Comparison of ENCODE assay signal across 29 mouse cellular contexts in genomic region chr13:14461036-14461435, GRCm38 (mm10).
A peak's percentile ranks its signal among the peaks of the same experiment; 100 is the strongest.
DNase-seq lines count a peak whose midpoint lies in the region; ATAC-seq and TF ChIP-seq lines count a peak whose summit lies in the region.
"Had no signal": no experiment of that assay in that cellular context is flagged by ENCODE, and none has a peak within 500 bp of the region (broad histone marks: within the 10 kb centered on the region; RNA-seq: fewer than 3 reads in every experiment).

No protein-coding gene starts in this region.

- H3K36me3 ChIP-seq in liver, embryonic 11.5 days (ENCODE audit: control insufficient read depth, insufficient read depth, low read length), result no peaks in the 10 kb centered on the region
- no peaks in the 10 kb centered on the region for H3K36me3 ChIP-seq in liver, postnatal 0 days (replicated peaks; ENCODE audit: insufficient read depth, low read length)
- H3K36me3 ChIP-seq in G1E (replicated peaks), result peaks cover 21% of the 10 kb centered on the region
- no peaks in the 10 kb centered on the region for H3K36me3 ChIP-seq in liver, embryonic 14.5 days (replicated peaks; ENCODE audit: control insufficient read depth, insufficient read depth, low read depth)
- no peaks in the 10 kb centered on the region for H3K36me3 ChIP-seq in forebrain, embryonic 14.5 days (ENCODE audit: control insufficient read depth, insufficient read depth, low read length)
- H3K36me3 ChIP-seq: embryonic facial prominence, embryonic 13.5 days; embryonic facial prominence, embryonic 15.5 days; forebrain, embryonic 10.5 days; forebrain, embryonic 12.5 days; forebrain, embryonic 15.5 days had no signal

- no peak overlapping the region for H3K9ac ChIP-seq in liver, embryonic 11.5 days (ENCODE audit: low read depth, low read length)
- H3K9ac ChIP-seq in liver, postnatal 0 days (replicated peaks), result no peak overlapping the region
- no peak overlapping the region for H3K9ac ChIP-seq in liver, embryonic 14.5 days (replicated peaks)
- H3K9ac ChIP-seq in forebrain, embryonic 14.5 days (ENCODE audit: low read length), result no peak overlapping the region
- H3K9ac ChIP-seq: embryonic facial prominence, embryonic 13.5 days; embryonic facial prominence, embryonic 15.5 days; forebrain, embryonic 12.5 days; forebrain, embryonic 15.5 days; forebrain, postnatal 0 days had no signal

- H3K4me2 ChIP-seq in liver, embryonic 11.5 days, result no peak overlapping the region
- H3K4me2 ChIP-seq in liver, postnatal 0 days (ENCODE audit: low read depth, low read length), result no peak overlapping the region
- no peak overlapping the region for H3K4me2 ChIP-seq in liver, embryonic 14.5 days (ENCODE audit: low read depth)
- H3K4me2 ChIP-seq in forebrain, embryonic 14.5 days (ENCODE audit: low read length), result no peak overlapping the region
- H3K4me2 ChIP-seq: embryonic facial prominence, embryonic 13.5 days; embryonic facial prominence, embryonic 15.5 days; forebrain, embryonic 12.5 days; forebrain, embryonic 15.5 days had no signal

- H3K4me1 ChIP-seq in liver, embryonic 11.5 days (replicated peaks; ENCODE audit: control insufficient read depth, insufficient read depth, low read length), result no peaks in the 10 kb centered on the region
- H3K4me1 ChIP-seq in liver, postnatal 0 days (ENCODE audit: insufficient read depth), result no peaks in the 10 kb centered on the region
- H3K4me1 ChIP-seq in G1E (ENCODE audit: insufficient read depth, low read depth, low read length), result peaks cover 70% of the 10 kb centered on the region
- H3K4me1 ChIP-seq in liver, embryonic 14.5 days (replicated peaks; ENCODE audit: control insufficient read depth in 2 of 2, insufficient read depth in 2 of 2, low read length in 1 of 2), result no peaks in the 10 kb centered on the region
- no peaks in the 10 kb centered on the region for H3K4me1 ChIP-seq in forebrain, embryonic 14.5 days (ENCODE audit: control insufficient read depth, insufficient read depth, low read length)
- H3K4me1 ChIP-seq: embryonic facial prominence, embryonic 13.5 days; embryonic facial prominence, embryonic 15.5 days; forebrain, embryonic 10.5 days; forebrain, embryonic 12.5 days; forebrain, embryonic 15.5 days had no signal

- H3K4me3 ChIP-seq in liver, embryonic 11.5 days (ENCODE audit: low read depth, low read length), result no peak overlapping the region
- no peak overlapping the region for H3K4me3 ChIP-seq in liver, postnatal 0 days (ENCODE audit: low read depth, low read length)
- H3K4me3 ChIP-seq in G1E (ENCODE audit: low read depth, low read length), result no peak overlapping the region; the same call in 1 of the 2 replicates
- H3K4me3 ChIP-seq in liver, embryonic 14.5 days (ENCODE audit: insufficient read depth in 1 of 2, low read depth in 2 of 2, low read length in 2 of 2), result no peak overlapping the region
- H3K4me3 ChIP-seq in forebrain, embryonic 14.5 days (ENCODE audit: low read depth, low read length), result no peak overlapping the region
- H3K4me3 ChIP-seq: embryonic facial prominence, embryonic 13.5 days; embryonic facial prominence, embryonic 15.5 days; erythroblast, embryonic 14.5 days; forebrain, embryonic 10.5 days; forebrain, embryonic 12.5 days; forebrain, embryonic 15.5 days had no signal

- no peak for DNase-seq in liver, embryonic 11.5 days (ENCODE audit: low spot score)
- no peak for DNase-seq in liver, postnatal 0 days
- DNase-seq in G1E (ENCODE audit: low spot score), result peak; percentile 31
- peak; percentile 4 for DNase-seq in c-Kit-positive CD71-positive TER-119-negative erythroid progenitor cells, embryonic 14.5 days (ENCODE audit: low read depth)
- DNase-seq in liver, embryonic 14.5 days (ENCODE audit: low read depth in 3 of 3, low spot score in 3 of 3), result peak in 1 of 3 experiments; percentile 0
- no peak for DNase-seq in forebrain, embryonic 14.5 days (ENCODE audit: low spot score)
- DNase-seq in spleen, adult 12 weeks (ENCODE audit: low spot score), result no peak
- DNase-seq: adrenal gland, adult 8-10 months; adrenal gland, postnatal 14 days; adrenal gland, postnatal 36 days; B cell, adult 2 months; cerebellum, adult 11 months; cerebellum, adult 18-20 months; cerebellum, adult 8-10 months; cerebellum, adult 9-11 months; cerebellum, postnatal 14 days; cerebellum, postnatal 36 days; embryo, embryonic 11 days; forebrain, postnatal 0 days had no signal

- TF ChIP-seq CTCF in liver, postnatal 0 days (IDR thresholded peaks at IDR 0.05; ENCODE audit: low read depth), result no peak
- no peak for TF ChIP-seq CTCF in G1E (IDR thresholded peaks at IDR 0.05; ENCODE audit: low read depth, low read length)
- TF ChIP-seq CTCF in liver, embryonic 14.5 days (IDR thresholded peaks at IDR 0.05; ENCODE audit: low read depth), result no peak

- no peaks in the 10 kb centered on the region for H3K27me3 ChIP-seq in liver, embryonic 11.5 days (replicated peaks; ENCODE audit: control insufficient read depth, insufficient read depth, low read length)
- no peaks in the 10 kb centered on the region for H3K27me3 ChIP-seq in liver, postnatal 0 days (ENCODE audit: insufficient read depth, low read length)
- H3K27me3 ChIP-seq in G1E (ENCODE audit: insufficient read depth, low read length), result no peaks in the 10 kb centered on the region
- H3K27me3 ChIP-seq in liver, embryonic 14.5 days (ENCODE audit: control insufficient read depth, insufficient read depth, low read length), result no peaks in the 10 kb centered on the region
- H3K27me3 ChIP-seq in forebrain, embryonic 14.5 days (replicated peaks; ENCODE audit: control insufficient read depth, insufficient read depth, low read length), result no peaks in the 10 kb centered on the region
- H3K27me3 ChIP-seq: CH12.LX; embryonic facial prominence, embryonic 13.5 days; embryonic facial prominence, embryonic 15.5 days; forebrain, embryonic 12.5 days; forebrain, embryonic 15.5 days; Patski had no signal

- H3K9me3 ChIP-seq in liver, embryonic 11.5 days (ENCODE audit: control insufficient read depth, low read length), result no peaks in the 10 kb centered on the region
- H3K9me3 ChIP-seq in liver, postnatal 0 days (ENCODE audit: low read length), result no peaks in the 10 kb centered on the region
- 0 out of 2 replicates have a peak, but pooled peaks cover 6% of the 10 kb centered on the region for H3K9me3 ChIP-seq in G1E (replicated peaks)
- no peaks in the 10 kb centered on the region for H3K9me3 ChIP-seq in liver, embryonic 14.5 days (ENCODE audit: control insufficient read depth, low read length)
- no peaks in the 10 kb centered on the region for H3K9me3 ChIP-seq in forebrain, embryonic 14.5 days (replicated peaks; ENCODE audit: control insufficient read depth, low read length)
- H3K9me3 ChIP-seq: embryonic facial prominence, embryonic 13.5 days; embryonic facial prominence, embryonic 15.5 days; forebrain, embryonic 10.5 days; forebrain, embryonic 12.5 days; forebrain, embryonic 15.5 days had no signal

- ATAC-seq in liver, embryonic 11.5 days (replicated peaks; ENCODE audit: low FRiP score), result peak; percentile 65
- no peak for ATAC-seq in liver, postnatal 0 days
- ATAC-seq in G1E (ENCODE audit: extremely low read depth, insufficient number of reproducible peaks, low FRiP score, poor library complexity, severe bottlenecking), result peak; percentile 90
- ATAC-seq in liver, embryonic 14.5 days (ENCODE audit: insufficient read depth), result peak; percentile 31; the same call in 1 of the 2 replicates
- no peak for ATAC-seq in forebrain, embryonic 14.5 days
- ATAC-seq: activated CD4-positive, CD25-positive, alpha-beta regulatory T cell, adult 4 months; CD4-positive, CD25-positive, alpha-beta regulatory T cell, adult 4 months; forebrain, embryonic 15.5 days; forebrain, postnatal 0 days; Patski had no signal

- no peak for TF ChIP-seq EP300 in liver, postnatal 0 days (IDR thresholded peaks at IDR 0.05; ENCODE audit: low read depth)
- TF ChIP-seq EP300 in liver, embryonic 14.5 days (IDR thresholded peaks at IDR 0.05; ENCODE audit: low read depth), result no peak

- 73% methylated on average over 5 of the region's 5 CpGs for WGBS in liver, embryonic 11.5 days
- 64% methylated on average over 5 of the region's 5 CpGs for WGBS in liver, postnatal 0 days (ENCODE audit: insufficient replicate concordance)
- 43% methylated on average over 5 of the region's 5 CpGs for WGBS in liver, embryonic 14.5 days (ENCODE audit: insufficient replicate concordance)
- 84% methylated on average over 5 of the region's 5 CpGs for WGBS in forebrain, embryonic 14.5 days

- H3K27ac ChIP-seq in liver, embryonic 11.5 days (ENCODE audit: low read depth, low read length), result no peak overlapping the region
- no peak overlapping the region for H3K27ac ChIP-seq in liver, postnatal 0 days (ENCODE audit: low read depth)
- H3K27ac ChIP-seq in liver, embryonic 14.5 days, result no peak overlapping the region
- H3K27ac ChIP-seq in forebrain, embryonic 14.5 days (ENCODE audit: low read depth, low read length), result no peak overlapping the region
- H3K27ac ChIP-seq: embryonic facial prominence, embryonic 13.5 days; embryonic facial prominence, embryonic 15.5 days; forebrain, embryonic 10.5 days; forebrain, embryonic 12.5 days; forebrain, embryonic 15.5 days had no signal

Comparison
In these comparisons a context has a peak if more than half of its experiments do, and no peak if none do; other contexts are left out.
1. ATAC-seq: peak in liver, embryonic 11.5 days (single experiment), G1E (single experiment) and liver, embryonic 14.5 days (single experiment); none in liver, postnatal 0 days (single experiment) and forebrain, embryonic 14.5 days (single experiment).
2. DNase-seq: peak in G1E (single experiment) and c-Kit-positive CD71-positive TER-119-negative erythroid progenitor cells, embryonic 14.5 days (single experiment); none in liver, embryonic 11.5 days (single experiment), liver, postnatal 0 days (single experiment), forebrain, embryonic 14.5 days (single experiment) and spleen, adult 12 weeks (single experiment).